Mouse (Mus musculus) brain, embryonic 14.5 days (tissue): ENCODE results near the gene Svs6.

ENCODE experiments used
- CTCF ChIP-seq: fragments of 200-500 bp; IDR thresholded peaks from 2 replicates; pipeline ENCODE4 v1.5.1; 2012; ENCODE audit warnings: inconsistent platforms, mild to moderate bottlenecking, moderate library complexity, borderline replicate concordance; ENCODE audit not compliant: insufficient read depth, insufficient read length; ENCODE audit errors: extremely low read depth
- POLR2A ChIP-seq: fragments of 200-500 bp; IDR thresholded peaks from 2 replicates; pipeline ENCODE4 v1.6.1; 2012; ENCODE audit warnings: mild to moderate bottlenecking, inconsistent platforms, borderline replicate concordance; ENCODE audit not compliant: poor library complexity, insufficient read depth, insufficient read length, severe bottlenecking; ENCODE audit errors: extremely low read depth

DNA sequence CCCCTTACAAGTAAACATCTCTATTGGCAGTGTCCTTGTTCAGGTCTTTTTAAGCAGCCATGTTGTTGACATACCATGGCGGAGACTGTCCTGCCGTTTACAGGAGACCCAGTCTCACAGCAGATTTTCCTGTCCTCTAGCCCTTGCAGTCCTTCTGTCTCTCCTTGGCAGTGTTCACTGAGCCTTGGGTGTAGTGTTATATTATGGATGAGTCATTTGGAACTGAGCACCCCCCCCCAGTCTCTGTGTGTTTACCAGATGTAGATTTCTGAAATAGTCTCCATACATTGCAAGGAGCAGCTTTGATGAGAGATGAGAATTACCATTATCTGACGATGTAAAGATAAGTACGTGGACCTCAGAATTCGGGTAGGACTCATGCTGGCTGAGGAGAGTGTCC lies 4.0 kb upstream of the Svs6 start:
- TF ChIP-seq CTCF (no peak), POLR2A (no peak)
